Mouse (Mus musculus): ENCODE results near the gene Ccdc12. TPM values are rescaled to one million over a fixed set of nuclear protein-coding genes. Genes with fewer than 3 reads are reported as not detected.

Ccdc12 gene
- polyA plus RNA-seq, 1 experiment from 2014 or later, result 122 TPM

DNA sequence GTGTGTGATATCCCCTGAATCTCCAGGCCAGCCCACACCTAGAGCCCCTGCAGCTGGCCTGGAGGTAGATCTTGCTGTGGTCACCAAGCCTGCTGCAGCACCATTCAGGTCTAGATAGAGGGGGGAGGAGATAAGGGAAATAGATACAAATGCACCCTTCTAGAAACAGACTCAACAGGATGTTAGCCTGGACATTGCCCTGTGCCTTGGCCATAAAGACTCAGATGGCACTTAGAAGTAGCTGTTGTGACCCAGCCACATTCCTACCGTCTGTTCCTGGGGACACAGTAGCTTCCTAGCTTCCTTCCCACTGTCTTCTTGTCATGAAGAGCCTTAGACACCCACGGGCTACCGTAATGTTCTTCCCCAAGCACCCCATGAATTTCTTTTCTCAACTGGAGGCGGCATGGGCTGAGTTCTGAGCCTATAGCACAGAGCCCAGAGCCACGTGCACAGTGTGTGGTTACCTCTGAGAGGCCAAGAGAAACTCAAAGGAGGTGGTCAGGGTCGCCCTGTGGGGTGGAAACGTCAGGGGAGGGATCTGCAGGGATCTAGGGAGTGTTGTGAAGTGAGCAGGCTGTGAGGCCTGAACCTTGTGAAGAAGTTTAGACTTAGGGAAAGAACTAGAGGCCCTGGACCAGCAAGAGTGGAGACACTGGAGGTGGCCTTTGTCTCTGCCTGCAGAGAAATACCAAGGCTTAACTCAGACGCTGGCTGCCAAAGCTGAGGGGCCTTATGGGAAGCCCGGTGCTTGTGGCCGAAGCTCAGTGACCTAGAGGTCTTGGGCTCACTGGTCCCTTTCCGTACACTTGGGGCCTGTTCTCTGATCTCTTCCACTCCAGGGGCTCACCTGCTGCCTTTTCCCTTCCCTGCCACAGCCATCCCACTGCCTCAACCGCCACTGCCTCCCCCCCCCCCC is 45.1 kb downstream of the Ccdc12 start:
- H3K4me1 ChIP-seq (replicated peaks), result peaks cover 13% of the 10 kb centered on the region
- H3K9me3 ChIP-seq, result no peaks in the 10 kb centered on the region
- no peak overlapping the region for H3K9ac ChIP-seq
- H3K27ac ChIP-seq, result no peak overlapping the region
- H3K4me3 ChIP-seq, result no peak overlapping the region
- ATAC-seq (ENCODE audit: low FRiP score), result no peak
- 77% methylated on average over 11 of the region's 12 CpGs for WGBS
- H3K4me2 ChIP-seq, result no peak overlapping the region
- no peaks in the 10 kb centered on the region for H3K27me3 ChIP-seq
- peaks cover 17% of the 10 kb centered on the region for H3K36me3 ChIP-seq

DNA sequence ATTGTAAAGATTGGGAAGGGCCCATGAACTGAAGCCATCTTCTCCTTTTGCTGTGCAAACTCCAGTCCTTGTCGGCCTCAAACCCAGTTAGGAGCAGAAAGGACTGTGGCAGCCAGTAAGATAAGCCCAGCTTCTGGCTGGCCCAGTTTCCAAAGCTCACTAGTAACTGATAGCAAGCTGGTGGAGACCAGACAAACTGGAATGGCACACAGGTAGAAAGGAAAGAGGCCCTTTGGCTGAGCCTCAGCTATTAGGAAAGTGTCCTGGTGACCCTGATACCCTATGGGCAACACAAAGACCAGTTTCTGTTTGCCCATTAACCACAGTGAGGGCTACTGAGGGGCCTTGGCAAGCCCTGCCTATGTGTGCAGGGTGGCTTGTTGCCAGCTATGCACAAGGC is 46.5 kb downstream of the Ccdc12 start:
- 90% methylated on average over 1 of the region's 1 CpGs for WGBS
- no peaks in the 10 kb centered on the region for H3K27me3 ChIP-seq
- no peaks in the 10 kb centered on the region for H3K9me3 ChIP-seq
- H3K27ac ChIP-seq, result no peak overlapping the region
- no peak overlapping the region for H3K9ac ChIP-seq
- H3K4me2 ChIP-seq, result no peak overlapping the region
- no peak for ATAC-seq (ENCODE audit: low FRiP score)
- peaks cover 10% of the 10 kb centered on the region for H3K36me3 ChIP-seq
- no peak overlapping the region for H3K4me3 ChIP-seq
- peaks cover 10% of the 10 kb centered on the region for H3K4me1 ChIP-seq (replicated peaks)

DNA sequence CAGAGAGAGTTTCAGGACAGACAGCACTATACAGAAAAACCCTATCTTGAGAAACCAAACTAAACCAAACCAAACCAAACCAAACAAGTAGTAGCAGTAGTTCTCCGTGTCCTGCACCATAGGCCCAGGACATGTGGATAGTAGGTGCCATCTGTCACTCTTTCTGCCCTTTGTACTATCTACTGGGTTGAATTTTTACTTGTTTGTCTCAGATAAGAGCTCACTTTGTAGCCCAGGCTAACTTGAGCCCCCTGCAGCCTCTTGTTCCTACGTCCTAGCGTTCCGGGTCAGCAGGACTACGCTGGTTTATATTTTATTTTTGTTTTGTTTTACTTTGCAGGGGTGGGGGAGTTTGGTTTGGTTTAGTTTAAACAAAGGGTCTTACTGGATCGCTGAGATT is 47.6 kb downstream of the Ccdc12 start:
- no peak overlapping the region for H3K9ac ChIP-seq
- ATAC-seq (ENCODE audit: low FRiP score), result no peak
- no peak overlapping the region for H3K4me2 ChIP-seq
- H3K4me3 ChIP-seq, result no peak overlapping the region
- no peaks in the 10 kb centered on the region for H3K27me3 ChIP-seq
- no peaks in the 10 kb centered on the region for H3K9me3 ChIP-seq
- peaks cover 10% of the 10 kb centered on the region for H3K36me3 ChIP-seq
- no peak overlapping the region for H3K27ac ChIP-seq
- H3K4me1 ChIP-seq (replicated peaks), result peaks cover 10% of the 10 kb centered on the region
- 92% methylated on average over 6 of the region's 6 CpGs for WGBS

DNA sequence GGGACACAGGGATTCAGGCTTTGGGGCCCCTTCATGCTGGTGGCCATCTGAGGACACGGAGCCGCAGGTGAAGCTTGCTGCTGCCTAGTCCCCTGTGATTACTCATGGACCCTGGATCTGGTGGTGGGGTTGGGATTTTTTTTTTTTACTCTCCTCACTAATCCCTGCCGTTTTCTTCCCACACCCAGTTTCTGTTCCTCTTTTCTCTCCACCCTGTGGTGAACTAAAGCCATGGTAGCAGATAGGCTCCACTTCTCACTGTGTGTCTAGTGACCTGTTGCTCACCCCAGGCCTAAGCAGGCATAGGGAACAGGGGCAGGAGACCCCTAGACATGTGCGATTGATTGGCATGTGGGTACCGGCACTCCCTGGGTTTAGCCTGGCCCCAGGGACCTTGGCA is 50.5 kb downstream of the Ccdc12 start:
- no peak overlapping the region for H3K27ac ChIP-seq
- H3K27me3 ChIP-seq, result no peaks in the 10 kb centered on the region
- no peak for ATAC-seq (ENCODE audit: low FRiP score)
- H3K4me2 ChIP-seq, result no peak overlapping the region
- no peaks in the 10 kb centered on the region for H3K9me3 ChIP-seq
- H3K4me3 ChIP-seq, result no peak overlapping the region
- peaks cover 14% of the 10 kb centered on the region for H3K4me1 ChIP-seq (replicated peaks)
- H3K9ac ChIP-seq, result no peak overlapping the region
- 86% methylated on average over 5 of the region's 5 CpGs for WGBS
- peaks cover 13% of the 10 kb centered on the region for H3K36me3 ChIP-seq

DNA sequence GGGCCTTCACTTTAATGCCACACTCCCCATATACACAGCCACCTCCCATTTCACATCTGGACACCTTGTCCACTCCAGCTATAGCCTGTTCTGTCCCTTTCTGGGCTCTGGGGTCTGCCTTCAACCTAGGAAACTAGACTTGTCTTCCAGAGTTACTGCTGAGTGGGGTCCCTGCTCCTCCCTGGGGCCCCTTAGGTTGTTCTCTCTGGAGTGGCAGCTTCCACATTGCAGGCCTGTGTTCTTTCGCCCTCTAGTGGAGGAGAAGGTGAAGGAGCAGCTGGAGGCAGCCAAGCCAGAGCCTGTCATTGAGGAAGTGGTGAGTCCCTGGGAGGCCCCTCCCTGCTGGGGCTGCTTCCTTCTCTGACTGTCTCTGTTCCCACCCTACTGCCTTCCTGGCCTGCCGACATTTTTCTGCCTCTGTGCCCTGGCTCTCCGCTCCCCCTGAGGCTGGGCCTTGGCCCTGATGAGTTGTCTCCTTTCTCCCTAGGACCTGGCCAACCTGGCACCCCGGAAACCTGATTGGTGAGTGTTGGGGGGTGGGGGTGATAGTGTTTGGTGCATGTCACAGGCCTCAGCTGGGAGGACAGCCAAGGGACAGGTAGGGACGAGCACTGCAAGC is 53.4 kb downstream of the Ccdc12 start:
- Histone ChIP-seq H3K4me3 (no peak overlapping the region), H3K4me2 (no peak overlapping the region; the same call in 1 of the 2 replicates), H3K4me1 (replicated peaks) (0 out of 2 replicates have a peak, but pooled peaks cover 4% of the 10 kb centered on the region), H3K36me3 (peaks cover 36% of the 10 kb centered on the region), H3K27ac (no peak overlapping the region), H3K9me3 (no peaks in the 10 kb centered on the region), H3K9ac (0 out of 2 replicates have a peak overlapping the region, but pooled peaks have one; percentile 6), H3K27me3 (no peaks in the 10 kb centered on the region)
- 50% methylated on average over 5 of the region's 5 CpGs for WGBS
- ATAC-seq (ENCODE audit: low FRiP score), result peak; percentile 61

DNA sequence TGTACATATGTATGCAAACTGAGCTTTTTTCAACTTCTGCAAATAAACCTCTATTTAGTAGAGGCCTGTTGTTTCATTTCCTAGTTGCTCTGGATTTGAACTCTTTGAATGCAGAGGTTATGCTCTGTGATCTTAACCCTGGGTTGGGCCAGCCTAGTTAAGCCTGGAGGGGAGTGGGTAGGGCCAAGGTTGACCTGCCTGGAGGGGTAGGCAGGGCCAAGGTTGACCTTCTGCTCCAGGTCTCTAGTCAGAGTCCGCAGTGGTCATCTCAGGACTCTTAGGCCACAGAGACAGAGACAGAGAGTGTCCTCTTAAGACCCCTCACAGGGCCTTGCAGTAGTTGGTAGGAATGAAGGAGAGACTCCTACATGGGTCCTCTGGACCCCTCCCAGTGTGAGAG is 55.2 kb downstream of the Ccdc12 start:
- 100% methylated on average over 1 of the region's 1 CpGs for WGBS

DNA sequence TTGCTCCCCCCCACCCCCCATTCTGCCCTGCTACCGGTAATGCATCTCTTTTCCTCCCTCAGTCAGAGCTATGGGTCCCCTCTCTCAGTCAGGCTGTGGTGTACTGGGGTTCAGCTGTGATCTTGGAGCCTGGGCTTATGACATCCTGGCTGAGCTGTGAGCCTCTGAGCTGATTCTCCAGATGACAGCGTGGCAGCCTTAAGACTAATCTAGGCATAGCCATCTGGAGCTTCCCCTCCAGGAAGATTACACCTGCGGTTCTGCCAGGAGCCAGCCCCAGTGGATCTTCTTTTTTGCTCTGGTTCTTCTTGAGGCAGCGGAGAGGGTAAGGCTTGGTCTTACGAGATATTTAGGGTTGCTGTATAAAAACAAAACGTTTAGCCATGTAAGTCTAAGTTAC is 55.7 kb downstream of the Ccdc12 start:
- Histone ChIP-seq H3K36me3 (peaks cover 41% of the 10 kb centered on the region), H3K9me3 (no peaks in the 10 kb centered on the region), H3K4me1 (replicated peaks) (0 out of 2 replicates have a peak, but pooled peaks cover 4% of the 10 kb centered on the region), H3K27me3 (no peaks in the 10 kb centered on the region), H3K4me2 (no peak overlapping the region), H3K9ac (no peak overlapping the region), H3K27ac (no peak overlapping the region), H3K4me3 (no peak overlapping the region)
- WGBS, result 94% methylated on average over 6 of the region's 6 CpGs
- ATAC-seq (ENCODE audit: low FRiP score), result no peak

More for the DNA sequence above, 55.2 kb downstream of the Ccdc12 start:
- no peak for ATAC-seq (ENCODE audit: low FRiP score)
- H3K36me3 ChIP-seq, result peaks cover 41% of the 10 kb centered on the region
- no peak overlapping the region for H3K27ac ChIP-seq
- no peak overlapping the region for H3K9ac ChIP-seq
- H3K4me1 ChIP-seq (replicated peaks), result 0 out of 2 replicates have a peak, but pooled peaks cover 4% of the 10 kb centered on the region
- no peaks in the 10 kb centered on the region for H3K27me3 ChIP-seq
- H3K4me2 ChIP-seq, result no peak overlapping the region
- H3K9me3 ChIP-seq, result no peaks in the 10 kb centered on the region
- no peak overlapping the region for H3K4me3 ChIP-seq

DNA sequence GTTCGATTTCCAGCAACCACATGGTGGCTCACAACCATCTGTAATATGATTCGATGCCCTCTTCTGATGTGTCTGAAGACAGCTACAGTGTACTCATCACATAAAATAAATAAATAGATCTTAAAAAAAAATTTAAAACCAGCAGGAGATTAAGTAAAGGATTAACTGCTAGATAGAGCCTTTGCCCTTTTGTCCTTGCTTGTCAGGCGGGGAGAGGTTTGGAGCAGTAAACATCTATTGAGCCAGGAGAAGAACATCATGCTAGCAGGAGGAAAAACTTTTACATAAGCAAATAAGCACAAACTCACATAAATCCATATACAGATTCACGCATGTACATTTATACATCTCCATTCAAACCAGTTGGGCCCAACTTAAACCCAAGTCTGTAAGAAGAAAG is 56.2 kb downstream of the Ccdc12 start:
- Histone ChIP-seq H3K27me3 (no peaks in the 10 kb centered on the region), H3K4me1 (replicated peaks) (0 out of 2 replicates have a peak, but pooled peaks cover 4% of the 10 kb centered on the region), H3K4me3 (no peak overlapping the region), H3K27ac (no peak overlapping the region), H3K36me3 (peaks cover 42% of the 10 kb centered on the region), H3K9me3 (no peaks in the 10 kb centered on the region), H3K4me2 (no peak overlapping the region), H3K9ac (no peak overlapping the region)
- ATAC-seq (ENCODE audit: low FRiP score), result no peak
- WGBS, result 97% methylated on average over 4 of the region's 4 CpGs

DNA sequence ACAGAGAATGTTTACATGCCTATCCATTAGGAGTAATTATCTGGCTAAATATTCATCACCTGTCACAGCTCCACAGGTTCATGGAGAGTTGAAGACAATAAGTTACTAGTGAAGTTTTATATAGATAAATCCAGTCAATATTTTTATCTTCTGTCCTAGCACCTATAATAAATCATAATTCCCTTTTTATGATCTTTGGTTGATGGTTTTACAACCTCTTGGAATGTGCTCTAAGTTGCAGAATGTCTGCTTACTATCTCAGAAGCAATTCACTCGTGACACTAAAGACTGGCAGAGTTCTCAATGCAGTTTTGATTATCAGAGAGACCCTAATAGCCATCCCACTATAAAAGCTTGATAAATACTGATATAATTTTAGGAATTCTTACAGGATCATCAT is 57.1 kb downstream of the Ccdc12 start:
- H3K4me1 ChIP-seq (replicated peaks), result 0 out of 2 replicates have a peak, but pooled peaks cover 4% of the 10 kb centered on the region
- no peak overlapping the region for H3K4me3 ChIP-seq
- peaks cover 46% of the 10 kb centered on the region for H3K36me3 ChIP-seq
- no peak for ATAC-seq (ENCODE audit: low FRiP score)
- no peaks in the 10 kb centered on the region for H3K27me3 ChIP-seq
- no peak overlapping the region for H3K27ac ChIP-seq
- H3K4me2 ChIP-seq, result no peak overlapping the region
- H3K9me3 ChIP-seq, result no peaks in the 10 kb centered on the region
- 91% methylated on average over 1 of the region's 1 CpGs for WGBS
- no peak overlapping the region for H3K9ac ChIP-seq

DNA sequence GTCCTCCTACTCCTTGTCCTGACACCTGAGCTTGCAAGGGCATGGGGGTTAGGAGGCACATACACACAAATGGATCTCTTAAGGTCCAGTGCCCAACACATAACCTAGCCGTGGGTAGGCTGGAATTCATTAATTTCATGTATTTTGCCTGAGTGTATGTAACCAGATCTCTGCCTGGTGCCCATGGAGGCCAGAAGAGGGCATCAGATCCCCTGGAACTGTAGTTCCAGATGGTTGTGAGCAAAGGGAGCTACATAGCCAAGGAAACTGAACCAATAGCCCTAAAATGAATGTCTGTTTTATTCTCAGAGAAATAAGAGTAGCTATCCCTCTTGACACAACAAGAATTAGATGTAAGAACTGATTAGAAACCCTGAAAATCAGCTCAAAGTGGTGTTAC is 59.1 kb downstream of the Ccdc12 start:
- no peak overlapping the region for H3K4me3 ChIP-seq
- no peak for ATAC-seq (ENCODE audit: low FRiP score)
- peaks cover 46% of the 10 kb centered on the region for H3K36me3 ChIP-seq
- peak overlapping the region; percentile 19; the same call in 1 of the 2 replicates for H3K9ac ChIP-seq
- peaks cover 6% of the 10 kb centered on the region; the same call in 1 of the 2 replicates for H3K4me1 ChIP-seq (replicated peaks)
- no peaks in the 10 kb centered on the region for H3K9me3 ChIP-seq
- 76% methylated on average over 1 of the region's 1 CpGs for WGBS
- H3K27me3 ChIP-seq, result no peaks in the 10 kb centered on the region
- H3K4me2 ChIP-seq, result no peak overlapping the region
- H3K27ac ChIP-seq, result no peak overlapping the region

DNA sequence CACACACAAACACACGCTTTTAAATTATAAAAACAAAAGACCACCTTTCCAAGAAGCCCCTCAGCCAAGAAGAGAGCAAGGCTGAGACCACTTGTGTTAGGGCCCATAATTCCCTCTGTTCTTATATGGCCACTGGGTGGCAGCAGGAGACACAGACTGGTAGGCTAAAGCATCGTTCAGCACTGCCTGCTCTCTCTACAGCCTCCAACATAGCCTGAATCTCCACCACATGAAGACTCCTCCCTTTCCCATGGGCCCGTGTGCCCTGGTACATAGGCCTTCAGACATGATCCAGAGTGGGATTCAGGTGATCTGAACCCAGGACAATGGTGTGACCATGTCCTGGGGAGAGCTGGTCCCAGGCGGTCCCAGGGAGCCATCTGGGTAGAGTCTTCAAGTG is 60.5 kb downstream of the Ccdc12 start:
- ATAC-seq (ENCODE audit: low FRiP score), result peak; percentile 78
- H3K4me3 ChIP-seq, result no peak overlapping the region
- no peaks in the 10 kb centered on the region for H3K27me3 ChIP-seq
- peaks cover 36% of the 10 kb centered on the region for H3K36me3 ChIP-seq
- H3K9ac ChIP-seq, result no peak overlapping the region
- no peaks in the 10 kb centered on the region for H3K9me3 ChIP-seq
- peaks cover 6% of the 10 kb centered on the region; the same call in 1 of the 2 replicates for H3K4me1 ChIP-seq (replicated peaks)
- H3K4me2 ChIP-seq, result no peak overlapping the region
- WGBS, result 26% methylated on average over 4 of the region's 4 CpGs
- H3K27ac ChIP-seq, result no peak overlapping the region

DNA sequence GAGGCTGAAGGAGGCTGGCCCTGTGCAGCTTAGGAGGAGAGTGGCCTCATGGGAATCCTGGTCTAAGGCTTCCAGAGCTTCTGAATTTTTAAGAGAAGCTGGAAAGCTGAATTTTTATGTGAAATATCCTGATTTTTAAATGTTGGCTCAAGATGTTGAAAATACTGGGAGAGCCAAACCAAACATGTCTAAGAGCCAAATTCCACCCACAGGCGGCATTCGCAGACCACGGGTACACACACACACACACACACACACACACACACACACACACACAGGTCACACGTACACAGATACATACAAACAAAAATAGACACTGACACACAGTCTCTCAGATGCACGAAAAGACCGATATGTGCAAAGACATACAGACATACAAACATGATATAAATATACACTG is 61.8 kb downstream of the Ccdc12 start:
- Histone ChIP-seq H3K4me1 (replicated peaks) (peaks cover 10% of the 10 kb centered on the region; the same call in 1 of the 2 replicates), H3K4me2 (no peak overlapping the region), H3K27ac (no peak overlapping the region), H3K36me3 (peaks cover 23% of the 10 kb centered on the region), H3K9ac (no peak overlapping the region), H3K27me3 (no peaks in the 10 kb centered on the region), H3K4me3 (no peak overlapping the region), H3K9me3 (no peaks in the 10 kb centered on the region)
- WGBS, result 92% methylated on average over 6 of the region's 6 CpGs
- no peak for ATAC-seq (ENCODE audit: low FRiP score)

All from hindbrain, embryonic 13.5 days (tissue).